Mouse (Mus musculus) limb, embryonic 13.5 days (tissue): ENCODE data around the gene Zfp322a. TPM values are rescaled to one million over a fixed set of nuclear protein-coding genes. Genes with fewer than 3 reads are reported as not detected.
A peak's percentile ranks its signal among the peaks of the same experiment; 100 is the strongest.
"Not testable (repeated sequence)": the region's sequence is repeated elsewhere in the genome, so short reads cannot be mapped to it uniquely, and the experiment has no call there.

Source experiments
- ATAC-seq: fragments of 200-750 bp; cut with Nextera tagmentation; 2 replicates; pipeline ENCODE4 v1.8.0; 2017; ENCODE audit warnings: low read depth, moderate number of reproducible peaks, moderate TSS enrichment; ENCODE audit not compliant: low FRiP score
- H3K27ac ChIP-seq: fragments of 300-500 bp; sonication (generic); 2 replicates; pipeline ENCODE4 v1.5.1; 2015; ENCODE audit warnings: inconsistent platforms, mild to moderate bottlenecking, moderate library complexity
- H3K27me3 ChIP-seq: fragments of 300-500 bp; sonication (generic); 2 replicates; pipeline ENCODE4 v1.6.1; 2015; ENCODE audit warnings: mild to moderate bottlenecking, inconsistent platforms
- H3K36me3 ChIP-seq: fragments of 300-500 bp; sonication (generic); 2 replicates; pipeline ENCODE4 v1.6.1; 2015; ENCODE audit warnings: inconsistent platforms, mild to moderate bottlenecking, moderate library complexity
- H3K4me1 ChIP-seq: fragments of 300-500 bp; sonication (generic); 2 replicates; pipeline ENCODE4 v1.6.1; 2015; ENCODE audit warnings: inconsistent platforms
- H3K4me2 ChIP-seq: fragments of 300-500 bp; sonication (generic); replicated peaks from 2 replicates; pipeline ENCODE4 v1.6.1; 2015; ENCODE audit warnings: inconsistent platforms, mild to moderate bottlenecking, moderate library complexity
- H3K4me3 ChIP-seq: fragments of 300-500 bp; sonication (generic); 2 replicates; pipeline ENCODE4 v1.5.1; 2015; ENCODE audit warnings: moderate library complexity, mild to moderate bottlenecking, inconsistent platforms
- H3K9ac ChIP-seq: fragments of 300-500 bp; sonication (generic); 2 replicates; pipeline ENCODE4 v1.6.1; 2015; ENCODE audit warnings: mild to moderate bottlenecking, inconsistent platforms
- H3K9me3 ChIP-seq: fragments of 300-500 bp; sonication (generic); 2 replicates; pipeline ENCODE4 v1.6.1; 2016; ENCODE audit warnings: inconsistent platforms
- WGBS: fragments of 180-500 bp; shearing (Covaris S2); methylation state at CpG from one replicate; pipeline ENCODE4 v1.1.7; 2015; 5-methylcytosine and 5-hydroxymethylcytosine counted together
- polyA plus RNA-seq: library from polyadenylated mRNA; unstranded; fragments of >200 nt; fragmentation: Nextera tagmentation; extraction: Ambion mirVana; gene quantifications from 2 replicates; pipeline ENCODE4 v1.2.1, GENCODE M21; 2015

The Zfp322a gene
- polyA plus RNA-seq, 1 experiment from 2014 or later = 70.3 TPM

DNA sequence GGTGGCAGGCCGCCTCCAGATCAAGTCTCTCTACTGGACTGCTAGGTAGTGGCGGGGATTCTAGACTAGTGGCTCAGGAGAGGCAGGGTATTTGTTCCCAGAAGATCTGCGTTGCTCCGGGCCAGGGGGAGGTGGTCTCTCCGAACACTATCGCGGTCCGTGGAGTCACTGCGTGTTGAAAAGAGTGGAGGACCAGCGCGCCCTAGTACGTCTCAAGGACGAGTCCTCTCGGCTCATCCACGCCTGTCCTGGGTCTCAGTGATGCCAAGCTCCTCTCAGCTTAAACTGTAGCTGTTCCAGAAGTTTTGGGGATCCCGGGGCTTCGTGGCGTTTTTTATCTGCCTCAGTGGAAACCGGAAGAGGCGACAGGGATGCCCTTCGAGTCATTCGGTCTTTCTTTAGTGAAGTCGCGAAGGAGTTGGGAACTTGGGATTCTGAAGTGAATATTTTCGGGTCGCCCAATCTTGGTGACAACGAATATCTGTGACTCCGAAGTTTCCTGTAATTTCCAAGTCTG lies 59.5 kb downstream of the Zfp322a start:
- WGBS = 2% methylated on average over 28 of the region's 28 CpGs
- peaks cover 83% of the 10 kb centered on the region for H3K27me3 ChIP-seq
- no peak overlapping the region for H3K27ac ChIP-seq
- peak overlapping the region; percentile 68 for H3K4me2 ChIP-seq
- H3K4me1 ChIP-seq = peaks cover 16% of the 10 kb centered on the region
- 0 out of 2 replicates have a peak, but pooled peaks have one; percentile 20 for ATAC-seq
- peak overlapping the region; percentile 54 for H3K9ac ChIP-seq
- H3K9me3 ChIP-seq = no peaks in the 10 kb centered on the region
- peak overlapping the region; percentile 41 for H3K4me3 ChIP-seq
- H3K36me3 ChIP-seq = no peaks in the 10 kb centered on the region

GRCm38 (mm10) chr13:23308639-23309307 lies 60.2 kb downstream of the Zfp322a start:
- Histone ChIP-seq H3K4me2 (peak overlapping the region; percentile 68), H3K27me3 (peaks cover 75% of the 10 kb centered on the region)
- WGBS = 5% methylated on average over 18 of the region's 18 CpGs

GRCm38 (mm10) chr13:23307069-23307814 lies 61.8 kb downstream of the Zfp322a start:
- Histone ChIP-seq H3K4me3 (peak overlapping the region; percentile 33), H3K4me1 (0 out of 2 replicates have a peak, but pooled peaks cover 5% of the 10 kb centered on the region), H3K9me3 (no peaks in the 10 kb centered on the region), H3K36me3 (no peaks in the 10 kb centered on the region), H3K9ac (no peak overlapping the region), H3K27ac (no peak overlapping the region), H3K4me2 (peak overlapping the region; percentile 50), H3K27me3 (peaks cover 60% of the 10 kb centered on the region)
- peak; percentile 59 for ATAC-seq
- 4% methylated on average over 24 of the region's 24 CpGs for WGBS

More at GRCm38 (mm10) chr13:23308639-23309307, 60.2 kb downstream of the Zfp322a start:
- not testable (repeated sequence) for ATAC-seq, H3K9ac ChIP-seq, H3K36me3 ChIP-seq, H3K9me3 ChIP-seq, H3K27ac ChIP-seq
- Histone ChIP-seq H3K4me1 (peaks cover 16% of the 10 kb centered on the region), H3K4me3 (peak overlapping the region; percentile 41)

GRCm38 (mm10) chr13:23306707-23307068 lies 62.3 kb downstream of the Zfp322a start:
- 17% methylated on average over 10 of the region's 10 CpGs for WGBS
- Histone ChIP-seq H3K9ac (no peak overlapping the region), H3K4me3 (peak overlapping the region; percentile 33), H3K36me3 (no peaks in the 10 kb centered on the region), H3K27ac (no peak overlapping the region), H3K27me3 (peaks cover 57% of the 10 kb centered on the region), H3K4me1 (0 out of 2 replicates have a peak, but pooled peaks cover 5% of the 10 kb centered on the region), H3K9me3 (no peaks in the 10 kb centered on the region), H3K4me2 (peak overlapping the region; percentile 50)
- ATAC-seq = no peak

Other genes starting within 250 kb of the Zfp322a start
- gene Vmn1r218, start 236.1 kb downstream of the Zfp322a start, polyA plus RNA-seq = not detected in 2 replicates
- gene Vmn1r219, start 209.9 kb downstream of the Zfp322a start, polyA plus RNA-seq = not detected in 2 replicates
- not detected in 2 replicates for gene Vmn1r220, start 181.2 kb downstream of the Zfp322a start, polyA plus RNA-seq
- gene Vmn1r221, start 155.1 kb downstream of the Zfp322a start, polyA plus RNA-seq = not detected in 2 replicates
- not detected in 2 replicates for gene Vmn1r222, start 133.3 kb downstream of the Zfp322a start, polyA plus RNA-seq
- gene Vmn1r223, start 122.1 kb downstream of the Zfp322a start, polyA plus RNA-seq = not detected in 2 replicates
- 13.4 and 14.8 TPM in 2 replicates for gene Abt1, start 54.7 kb upstream of the Zfp322a start, polyA plus RNA-seq
- 0.19 and 0.45 TPM in 2 replicates for gene Btn1a1, start 96.7 kb upstream of the Zfp322a start, polyA plus RNA-seq
- gene Btn2a2, start 119.6 kb upstream of the Zfp322a start, polyA plus RNA-seq = 1.4 and 1.5 TPM in 2 replicates
- 4.1 and 8.4 TPM in 2 replicates for gene Hist1h4h, start 161.8 kb upstream of the Zfp322a start, polyA plus RNA-seq
- 9.3 and 10.0 TPM in 2 replicates for gene Hist1h2af, start 164.7 kb upstream of the Zfp322a start, polyA plus RNA-seq
- gene Hist1h3g, start 166.2 kb upstream of the Zfp322a start, polyA plus RNA-seq = 9.8 and 10.9 TPM in 2 replicates
- 0.74 and 1.0 TPM in 2 replicates for gene Hist1h2bh, start 174.2 kb upstream of the Zfp322a start, polyA plus RNA-seq
- gene Hist1h3f, start 174.8 kb upstream of the Zfp322a start, polyA plus RNA-seq = 1.5 and 1.7 TPM in 2 replicates
- 1.0 and 1.9 TPM in 2 replicates for gene Hist1h4f, start 182.4 kb upstream of the Zfp322a start, polyA plus RNA-seq
- 0.46 and 0.51 TPM in 2 replicates for gene Hist1h1d, start 184.1 kb upstream of the Zfp322a start, polyA plus RNA-seq
- gene Hist1h3e, start 193.2 kb upstream of the Zfp322a start, polyA plus RNA-seq = 8.2 and 8.9 TPM in 2 replicates
- gene Hist1h2ae, start 202.0 kb upstream of the Zfp322a start, polyA plus RNA-seq = 110 and 115 TPM in 2 replicates
- gene Hist1h2bg, start 202.2 kb upstream of the Zfp322a start, polyA plus RNA-seq = 11.2 and 14.4 TPM in 2 replicates
- gene Hist1h2bf, start 205.0 kb upstream of the Zfp322a start, polyA plus RNA-seq = 9.1 and 16.5 TPM in 2 replicates
- gene Hist1h2ad, start 205.2 kb upstream of the Zfp322a start, polyA plus RNA-seq = 1.0 and 3.0 TPM in 2 replicates
- gene Hist1h3d, start 206.6 kb upstream of the Zfp322a start, polyA plus RNA-seq = 7.8 and 8.4 TPM in 2 replicates
- 126 and 130 TPM in 2 replicates for gene Hist1h4d, start 212.4 kb upstream of the Zfp322a start, polyA plus RNA-seq